In the genomic region with DNA sequence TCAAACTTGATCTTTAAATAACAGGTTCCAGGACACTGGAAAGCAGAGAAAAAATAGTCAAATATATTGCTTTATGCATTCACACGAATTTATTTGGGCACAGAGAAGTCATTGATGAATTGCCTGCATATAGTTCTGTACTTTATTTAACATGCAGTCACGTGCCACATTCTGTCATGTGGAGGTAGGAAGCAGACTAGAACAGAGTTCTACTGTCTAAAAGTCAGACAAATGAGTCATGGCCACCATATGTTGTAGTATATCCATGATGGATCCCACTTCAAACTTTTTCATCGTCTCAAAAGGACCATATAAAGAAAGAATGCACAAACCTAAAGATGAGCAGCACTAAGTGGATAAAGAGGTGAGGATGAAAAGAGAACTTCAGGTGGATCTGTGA, we compare ENCODE assay signal across 22 mouse cellular contexts.
"Had no signal": no experiment of that assay in that cellular context is flagged by ENCODE, and none has a peak within 500 bp of the region (broad histone marks: within the 10 kb centered on the region; RNA-seq: fewer than 3 reads in every experiment).

No protein-coding gene starts in this region.

- H3K9me3 ChIP-seq: liver, embryonic 15.5 days; lung, embryonic 15.5 days; megakaryocyte, embryonic 14.5 days; midbrain, embryonic 12.5 days; neural tube, embryonic 13.5 days; neural tube, embryonic 15.5 days had no signal

- ATAC-seq: liver, postnatal 0 days; lung, postnatal 0 days; midbrain, embryonic 16.5 days had no signal

- H3K4me1 ChIP-seq: midbrain, embryonic 12.5 days; neural tube, embryonic 15.5 days had no signal

- H3K4me2 ChIP-seq: liver, embryonic 15.5 days; lung, embryonic 15.5 days; midbrain, embryonic 12.5 days; neural tube, embryonic 13.5 days; neural tube, embryonic 15.5 days had no signal

- H3K4me3 ChIP-seq: liver, embryonic 15.5 days; lung, embryonic 15.5 days; megakaryocyte, embryonic 14.5 days; midbrain, embryonic 12.5 days; neural tube, embryonic 13.5 days; neural tube, embryonic 15.5 days had no signal

- H3K27ac ChIP-seq: liver, embryonic 15.5 days; lung, embryonic 15.5 days; macrophage; midbrain, embryonic 12.5 days; neural tube, embryonic 13.5 days; neural tube, embryonic 15.5 days had no signal

- H3K9ac ChIP-seq: liver, embryonic 15.5 days; liver, postnatal 0 days; lung, embryonic 15.5 days; midbrain, embryonic 12.5 days; neural tube, embryonic 13.5 days; neural tube, embryonic 15.5 days had no signal

- DNase-seq: liver, postnatal 0 days; lung, adult 2 months; lung, postnatal 14 days; lung, postnatal 36 days; midbrain, embryonic 14.5 days; retina, postnatal 1 day; right cerebral cortex, adult 18-20 months; right cerebral cortex, postnatal 25 days; right cerebral cortex, postnatal 4 days; spleen, adult 18-20 months; thymus, adult 2 months; thymus, postnatal 25 days; thymus, postnatal 4 days had no signal

- H3K36me3 ChIP-seq: liver, embryonic 15.5 days; lung, embryonic 15.5 days; midbrain, embryonic 12.5 days; neural tube, embryonic 13.5 days; neural tube, embryonic 15.5 days had no signal

- H3K27me3 ChIP-seq: liver, embryonic 15.5 days; lung, embryonic 15.5 days; megakaryocyte, embryonic 14.5 days; neural tube, embryonic 15.5 days had no signal
